Mouse (Mus musculus) small intestine, adult 2 months (tissue): Measurements from ENCODE around the gene 0610009B22Rik.

Source experiments
- CTCF ChIP-seq: fragments of 200-500 bp; IDR thresholded peaks from 2 replicates; pipeline ENCODE4 v1.5.1; 2012; ENCODE audit warnings: low read depth, mild to moderate bottlenecking, control low read depth, inconsistent platforms, low read length, moderate library complexity, mixed read lengths; ENCODE audit not compliant: insufficient replicate concordance, insufficient read length; ENCODE audit errors: extremely low read depth
- POLR2A ChIP-seq: fragments of 200-500 bp; IDR thresholded peaks from 2 replicates; pipeline ENCODE4 v1.6.1; 2012; ENCODE audit warnings: low read depth, mild to moderate bottlenecking, control low read depth, inconsistent platforms, low read length, moderate library complexity

GRCm38 (mm10) chr11:51671376-51671775, 17.3 kb downstream of the 0610009B22Rik start:
- TF ChIP-seq POLR2A (no peak), CTCF (no peak)
